In the genomic region with DNA sequence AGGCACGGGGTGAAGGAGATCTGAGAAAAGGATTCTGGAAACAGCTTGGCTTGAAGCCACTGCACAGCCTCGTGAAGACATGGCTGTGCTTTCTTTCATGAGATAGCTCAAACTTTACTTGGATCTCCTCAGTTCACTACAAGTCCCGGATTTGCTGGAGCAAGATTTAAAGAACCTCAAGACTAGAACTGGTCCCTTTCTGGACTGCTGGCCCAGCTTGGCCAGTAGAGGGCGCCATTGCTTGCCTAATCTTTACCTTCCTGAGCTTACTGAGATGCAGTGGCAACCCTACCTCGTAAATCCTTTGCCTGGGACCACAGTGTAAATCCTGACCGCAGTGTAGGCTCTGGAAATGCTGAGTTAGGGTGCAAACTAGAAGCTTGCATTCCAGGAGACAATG, we compare ENCODE assay signal across 9 mouse cellular contexts. TPM values are rescaled to one million over a fixed set of nuclear protein-coding genes. Genes with fewer than 3 reads are reported as not detected.
DNase-seq lines count a peak whose midpoint lies in the region; ATAC-seq and TF ChIP-seq lines count a peak whose summit lies in the region.
"Had no signal": no experiment of that assay in that cellular context is flagged by ENCODE, and none has a peak within 500 bp of the region (broad histone marks: within the 10 kb centered on the region; RNA-seq: fewer than 3 reads in every experiment).

No protein-coding gene starts in this region.

- H3K27ac ChIP-seq in testis, adult 2 months (ENCODE audit: control insufficient read depth, insufficient read depth, low read depth, low read length) = no peak overlapping the region
- H3K27ac ChIP-seq in forebrain, embryonic 16.5 days (ENCODE audit: low read length) = no peak overlapping the region
- H3K27ac ChIP-seq in kidney, adult 2 months (ENCODE audit: insufficient read depth, low read depth, low read length) = no peak overlapping the region
- no peak overlapping the region for H3K27ac ChIP-seq in limb, embryonic 10.5 days
- no peak overlapping the region for H3K27ac ChIP-seq in olfactory bulb, adult 2 months (ENCODE audit: insufficient read depth, low read depth, low read length)

- ATAC-seq in forebrain, embryonic 16.5 days = 0 out of 2 replicates have a peak, but pooled peaks have one; percentile 45

- no peaks in the 10 kb centered on the region for H3K9me3 ChIP-seq in forebrain, embryonic 16.5 days (ENCODE audit: control insufficient read depth, low read length)
- H3K9me3 ChIP-seq in limb, embryonic 10.5 days (replicated peaks) = no peaks in the 10 kb centered on the region

- TF ChIP-seq CTCF in testis, adult 2 months (IDR thresholded peaks at IDR 0.05; ENCODE audit: control insufficient read depth, insufficient read depth, insufficient replicate concordance, low read depth, low read length) = peak; percentile 88
- peak; percentile 85 for TF ChIP-seq CTCF in kidney, adult 2 months (conservative IDR thresholded peaks at IDR 0.05; ENCODE audit: insufficient read depth, insufficient read length, low read depth, low read length)
- TF ChIP-seq CTCF in olfactory bulb, adult 2 months (IDR thresholded peaks at IDR 0.05; ENCODE audit: insufficient read depth, low read depth, low read length) = peak; percentile 32; the same call in 1 of the 2 replicates

- no peak for TF ChIP-seq POLR2A in testis, adult 2 months (IDR thresholded peaks at IDR 0.05; ENCODE audit: control insufficient read depth, low read depth, low read length)
- TF ChIP-seq POLR2A in kidney, adult 2 months (IDR thresholded peaks at IDR 0.05; ENCODE audit: low read depth, low read length) = no peak
- no peak for TF ChIP-seq POLR2A in olfactory bulb, adult 2 months (IDR thresholded peaks at IDR 0.05; ENCODE audit: insufficient read depth, low read depth, low read length)

- no peak for DNase-seq in testis, postnatal 14 days (ENCODE audit: low spot score)
- peak; percentile 87 for DNase-seq in brain, adult 2 months (ENCODE audit: low read depth, low spot score)
- DNase-seq in kidney, adult 2 months = peak; percentile 57
- peak; percentile 82 for DNase-seq in limb, embryonic 10.5 days (ENCODE audit: low spot score)
- DNase-seq in thymus, postnatal 14 days = peak; percentile 80

- H3K4me3 ChIP-seq in testis, adult 2 months (ENCODE audit: control insufficient read depth, low read depth, low read length) = no peak overlapping the region
- H3K4me3 ChIP-seq in forebrain, embryonic 16.5 days (replicated peaks; ENCODE audit: low read length) = no peak overlapping the region
- H3K4me3 ChIP-seq in kidney, adult 2 months (ENCODE audit: insufficient read depth, low read depth, low read length) = no peak overlapping the region
- no peak overlapping the region for H3K4me3 ChIP-seq in limb, embryonic 10.5 days
- H3K4me3 ChIP-seq in olfactory bulb, adult 2 months (ENCODE audit: insufficient read depth, low read depth, low read length) = no peak overlapping the region

- no peaks in the 10 kb centered on the region for H3K36me3 ChIP-seq in testis, adult 2 months (ENCODE audit: control insufficient read depth, insufficient read depth, low read length)
- no peaks in the 10 kb centered on the region for H3K36me3 ChIP-seq in forebrain, embryonic 16.5 days (ENCODE audit: control insufficient read depth, insufficient read depth)
- no peaks in the 10 kb centered on the region for H3K36me3 ChIP-seq in kidney, adult 2 months (ENCODE audit: control insufficient read depth, insufficient read depth, low read length)
- H3K36me3 ChIP-seq in limb, embryonic 10.5 days = no peaks in the 10 kb centered on the region

- H3K4me2 ChIP-seq in forebrain, embryonic 16.5 days (ENCODE audit: low read length) = no peak overlapping the region

- H3K9ac ChIP-seq in forebrain, embryonic 16.5 days (replicated peaks; ENCODE audit: low read depth, low read length) = no peak overlapping the region

- H3K27me3 ChIP-seq in testis, adult 2 months (ENCODE audit: control insufficient read depth, insufficient read depth, low read length) = no peaks in the 10 kb centered on the region
- H3K27me3 ChIP-seq in forebrain, embryonic 16.5 days (replicated peaks; ENCODE audit: control insufficient read depth, insufficient read depth, low read length) = no peaks in the 10 kb centered on the region
- H3K27me3 ChIP-seq in kidney, adult 2 months (replicated peaks; ENCODE audit: control insufficient read depth, insufficient read depth, low read length) = no peaks in the 10 kb centered on the region
- H3K27me3 ChIP-seq in limb, embryonic 10.5 days (ENCODE audit: low read depth, poor library complexity, severe bottlenecking) = no peaks in the 10 kb centered on the region

- 27% methylated on average over 6 of the region's 6 CpGs for WGBS in forebrain, embryonic 16.5 days
- 20% methylated on average over 6 of the region's 6 CpGs for WGBS in kidney, adult 2 months
- 35% methylated on average over 6 of the region's 6 CpGs for WGBS in limb, embryonic 10.5 days
- WGBS in olfactory bulb, adult 2 months = 22% methylated on average over 6 of the region's 6 CpGs

- H3K4me1 ChIP-seq in testis, adult 2 months (ENCODE audit: control insufficient read depth, insufficient read depth, low read length) = peaks cover 2% of the 10 kb centered on the region
- H3K4me1 ChIP-seq in forebrain, embryonic 16.5 days (replicated peaks; ENCODE audit: control insufficient read depth, insufficient read depth, low read length) = no peaks in the 10 kb centered on the region
- no peaks in the 10 kb centered on the region for H3K4me1 ChIP-seq in kidney, adult 2 months (ENCODE audit: control insufficient read depth, insufficient read depth, low read length)
- no peaks in the 10 kb centered on the region for H3K4me1 ChIP-seq in limb, embryonic 10.5 days
- no peaks in the 10 kb centered on the region for H3K4me1 ChIP-seq in olfactory bulb, adult 2 months (ENCODE audit: control insufficient read depth, insufficient read depth, low read length)

RNA-seq across cellular contexts. Expression of gene Grk1, which starts 6.7 kb away (rescaled TPM):
- polyA plus RNA-seq in testis, adult 2 months (2012; rRNA removed) = 0.01 and 0.04 TPM in 2 replicates
- not detected in 2 replicates for polyA plus RNA-seq in forebrain, embryonic 16.5 days (2015; fragmentation: Nextera tagmentation; extraction: Ambion mirVana)
- 0.02 TPM in 1 of 2 replicates, not detected in the other for polyA plus RNA-seq in kidney, adult 2 months (2012; rRNA removed)
- 0.06 TPM in 2 replicates for polyA plus RNA-seq in limb, embryonic 10.5 days (2016; fragmentation: Nextera tagmentation; extraction: Ambion mirVana)
- polyA plus RNA-seq in olfactory bulb, adult 2 months (2012; ENCODE audit: insufficient read depth, insufficient read length, low replicate concordance, missing spikeins) = not detected in 2 replicates
- polyA plus RNA-seq: gonadal fat pad, adult 2 months had no signal

RNA-seq across cellular contexts. Expression of gene Atp4b, which starts 15.0 kb away (rescaled TPM):
- polyA plus RNA-seq in testis, adult 2 months (2012; rRNA removed) = 0.10 TPM in 1 of 2 replicates, not detected in the other
- not detected in 2 replicates for polyA plus RNA-seq in forebrain, embryonic 16.5 days (2015; fragmentation: Nextera tagmentation; extraction: Ambion mirVana)
- 0.20 and 0.26 TPM in 2 replicates for polyA plus RNA-seq in kidney, adult 2 months (2012; rRNA removed)
- polyA plus RNA-seq in limb, embryonic 10.5 days (2016; fragmentation: Nextera tagmentation; extraction: Ambion mirVana) = not detected in 2 replicates
- polyA plus RNA-seq in olfactory bulb, adult 2 months (2012; ENCODE audit: insufficient read depth, insufficient read length, low replicate concordance, missing spikeins) = not detected in 2 replicates

RNA-seq across cellular contexts. Expression of gene Tmem255b, which starts 23.4 kb away (rescaled TPM):
- polyA plus RNA-seq in testis, adult 2 months (2012; rRNA removed) = 4.0 TPM in 2 replicates
- polyA plus RNA-seq in forebrain, embryonic 16.5 days (2015; fragmentation: Nextera tagmentation; extraction: Ambion mirVana) = 0.26 and 0.29 TPM in 2 replicates
- 1.3 and 1.8 TPM in 2 replicates for polyA plus RNA-seq in kidney, adult 2 months (2012; rRNA removed)
- polyA plus RNA-seq in limb, embryonic 10.5 days (2016; fragmentation: Nextera tagmentation; extraction: Ambion mirVana) = 0.29 and 0.40 TPM in 2 replicates
- polyA plus RNA-seq in olfactory bulb, adult 2 months (2012; ENCODE audit: insufficient read depth, insufficient read length, low replicate concordance, missing spikeins) = not detected in 2 replicates

Comparison
In these comparisons a context has a peak if more than half of its experiments do, and no peak if none do; other contexts are left out.
1. CTCF ChIP-seq: peak in every context shown above with its lines; median percentile 88 in testis, adult 2 months; 85 in kidney, adult 2 months; 32 in olfactory bulb, adult 2 months.